Mouse (Mus musculus) spleen, adult 2 months (tissue): ENCODE data around the gene Tmem234. TPM values are rescaled to one million over a fixed set of nuclear protein-coding genes. Genes with fewer than 3 reads are reported as not detected.
A peak's percentile ranks its signal among the peaks of the same experiment; 100 is the strongest.

ENCODE experiments used
- DNase-seq, 2 experiments: peaks; one replicate each; pipeline versions ENCODE4 v3.0.0 to v3.0.0-alpha.2; 2012 to 2021; ENCODE audit warnings: low spot score in 2 of 2, low read depth in 1 of 2
- H3K27ac ChIP-seq: fragments of 200-500 bp; 2 replicates; pipeline ENCODE4 v1.5.1; 2012; ENCODE audit warnings: low read length, inconsistent platforms; ENCODE audit not compliant: insufficient read depth
- H3K27me3 ChIP-seq: fragments of 200-500 bp; 2 replicates; pipeline ENCODE4 v1.6.1; 2012; ENCODE audit warnings: mild to moderate bottlenecking, moderate library complexity, low read length, inconsistent platforms; ENCODE audit not compliant: control insufficient read depth, insufficient read depth
- H3K36me3 ChIP-seq: fragments of 200-500 bp; 2 replicates; pipeline ENCODE4 v1.6.1; 2012; ENCODE audit warnings: mild to moderate bottlenecking, low read length, inconsistent platforms; ENCODE audit not compliant: control insufficient read depth, insufficient read depth
- H3K4me1 ChIP-seq: fragments of 200-500 bp; 2 replicates; pipeline ENCODE4 v1.6.1; 2011; ENCODE audit warnings: inconsistent platforms; ENCODE audit not compliant: control insufficient read depth, insufficient read depth, insufficient read length
- H3K4me3 ChIP-seq: fragments of 200-500 bp; 2 replicates; pipeline ENCODE4 v1.5.1; 2011; ENCODE audit warnings: mild to moderate bottlenecking, inconsistent platforms; ENCODE audit not compliant: insufficient read depth, insufficient read length; ENCODE audit errors: extremely low read depth
- CTCF ChIP-seq: fragments of 200-500 bp; IDR thresholded peaks from 2 replicates; pipeline ENCODE4 v1.5.1; 2011; ENCODE audit warnings: mild to moderate bottlenecking, inconsistent platforms; ENCODE audit not compliant: insufficient read depth, insufficient read length, insufficient replicate concordance; ENCODE audit errors: extremely low read depth
- POLR2A ChIP-seq: fragments of 200-500 bp; IDR thresholded peaks from 2 replicates; pipeline ENCODE4 v1.6.1; 2011; ENCODE audit warnings: low read depth, low read length, inconsistent platforms
- WGBS: fragments of 180-500 bp; shearing (Covaris S2); methylation state at CpG from one replicate; pipeline ENCODE4 v1.1.7; 2018; 5-methylcytosine and 5-hydroxymethylcytosine counted together
- polyA plus RNA-seq: library from polyadenylated mRNA; depleted of rRNA; stranded (reverse); fragments of >200 nt; gene quantifications from 2 replicates; pipeline ENCODE4 v1.2.3, GENCODE M21; 2012

The Tmem234 gene
- polyA plus RNA-seq, 1 experiment, result 119 TPM

- no peak for DNase-seq
- no peak for TF ChIP-seq CTCF
- TF ChIP-seq POLR2A, result no peak
- Histone ChIP-seq H3K27ac (peak overlapping the region; percentile 88), H3K4me3 (peak overlapping the region; percentile 58), H3K36me3 (no peaks in the 10 kb centered on the region), H3K4me1 (peaks cover 21% of the 10 kb centered on the region; the same call in 1 of the 2 replicates), H3K27me3 (no peaks in the 10 kb centered on the region)
- WGBS, result 66% methylated on average over 13 of the region's 13 CpGs
Measured at GRCm38 (mm10) chr4:129572236-129573092, 28.0 kb upstream of the Tmem234 start.

GRCm38 (mm10) chr4:129573093-129573370, 27.4 kb upstream of the Tmem234 start:
- Histone ChIP-seq H3K27me3 (no peaks in the 10 kb centered on the region), H3K4me1 (peaks cover 21% of the 10 kb centered on the region; the same call in 1 of the 2 replicates), H3K4me3 (peak overlapping the region; percentile 58), H3K36me3 (no peaks in the 10 kb centered on the region), H3K27ac (peak overlapping the region; percentile 88)
- no peak for TF ChIP-seq POLR2A
- TF ChIP-seq CTCF, result no peak
- 89% methylated on average over 4 of the region's 4 CpGs for WGBS
- DNase-seq, result no peak

- peak within 1 kb of the TSS; percentile 88 for H3K27ac ChIP-seq
- WGBS, result 17% methylated on average over 8 of the region's 8 CpGs
- H3K4me3 ChIP-seq, result peak within 1 kb of the TSS; percentile 58
- peak; percentile 32; the same call in 1 of the 2 replicates for TF ChIP-seq POLR2A
- no peak for TF ChIP-seq CTCF
- no peaks in the 10 kb centered on the region for H3K27me3 ChIP-seq
- H3K4me1 ChIP-seq, result peaks cover 21% of the 10 kb centered on the region; the same call in 1 of the 2 replicates
- DNase-seq, result peak; percentile 52 to 63
- H3K36me3 ChIP-seq, result no peaks in the 10 kb centered on the region
Measured at GRCm38 (mm10) chr4:129573430-129573829, 27.0 kb upstream of the Tmem234 start, which contains the start of gene Lck. TSS of gene Lck (minus strand) at chr4:129573641.

- 4% methylated on average over 7 of the region's 8 CpGs for WGBS
- Histone ChIP-seq H3K27me3 (no peaks in the 10 kb centered on the region), H3K36me3 (no peaks in the 10 kb centered on the region), H3K4me1 (peaks cover 25% of the 10 kb centered on the region; the same call in 1 of the 2 replicates), H3K27ac (peak overlapping the region; percentile 98), H3K4me3 (peak overlapping the region; percentile 34)
- TF ChIP-seq CTCF (no peak), POLR2A (peak; percentile 12)
- DNase-seq, result peak; percentile 89 to 95
Measured at GRCm38 (mm10) chr4:129575171-129575844, 25.2 kb upstream of the Tmem234 start.

DNA sequence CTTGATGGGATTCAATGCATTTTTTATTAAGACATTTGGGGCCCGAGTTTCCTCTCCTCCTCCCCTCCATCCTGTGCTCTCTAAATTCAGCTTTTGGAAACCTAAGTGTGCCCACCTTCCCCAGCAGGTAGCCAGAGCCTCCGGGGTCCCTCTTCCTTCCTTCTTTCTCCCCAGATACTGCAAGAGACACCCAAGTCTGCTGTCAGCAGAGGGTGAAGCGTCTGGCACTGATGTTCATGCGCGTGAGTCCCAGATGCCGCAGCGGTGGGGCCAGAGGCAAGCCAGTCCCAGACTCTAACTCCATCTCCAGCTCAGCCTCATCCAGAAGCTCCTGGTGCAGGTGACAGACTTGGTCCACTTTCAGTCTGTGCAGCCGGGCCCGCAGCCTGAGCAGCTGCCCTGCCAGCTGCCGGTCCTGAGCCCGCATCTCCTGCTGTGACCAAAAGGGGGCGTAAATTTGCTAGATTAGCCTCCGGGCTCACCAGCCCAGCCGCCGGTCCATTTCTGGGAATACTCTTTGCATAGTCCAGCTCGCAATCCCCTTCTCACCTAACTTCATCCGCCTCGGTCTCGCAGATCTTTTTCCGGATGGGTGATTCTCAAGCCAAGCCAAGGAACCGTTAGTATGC, 23.5 kb upstream of the Tmem234 start:
- Histone ChIP-seq H3K4me3 (peak overlapping the region; percentile 29), H3K4me1 (peaks cover 26% of the 10 kb centered on the region; the same call in 1 of the 2 replicates), H3K27me3 (no peaks in the 10 kb centered on the region), H3K27ac (peak overlapping the region; percentile 35), H3K36me3 (no peaks in the 10 kb centered on the region)
- TF ChIP-seq POLR2A (no peak), CTCF (peak; percentile 63)
- peak in 1 of 2 experiments; percentile 79 for DNase-seq
- 22% methylated on average over 21 of the region's 21 CpGs for WGBS

DNA sequence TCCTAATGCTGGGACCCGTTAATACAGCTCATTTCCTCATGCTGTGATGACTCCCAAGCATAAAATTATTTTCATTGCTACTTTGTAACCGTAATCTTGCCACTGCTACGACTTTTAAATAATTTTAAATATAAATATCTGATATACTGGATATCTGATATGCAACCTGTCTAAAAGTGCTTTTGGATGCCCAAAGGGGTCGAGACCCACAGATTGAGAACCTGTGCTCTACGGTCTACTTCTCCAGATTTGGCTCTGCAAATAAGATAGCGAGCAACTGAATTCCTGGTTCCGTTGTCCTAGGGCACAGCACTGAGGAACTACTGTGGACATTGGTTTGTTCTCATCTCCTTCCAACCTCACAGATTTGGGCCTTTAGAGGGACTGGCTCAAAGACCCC, 22.8 kb upstream of the Tmem234 start:
- H3K27ac ChIP-seq, result no peak overlapping the region
- no peak overlapping the region for H3K4me3 ChIP-seq
- DNase-seq, result no peak
- peaks cover 26% of the 10 kb centered on the region; the same call in 1 of the 2 replicates for H3K4me1 ChIP-seq
- H3K36me3 ChIP-seq, result no peaks in the 10 kb centered on the region
- TF ChIP-seq CTCF (no peak), POLR2A (no peak)
- WGBS, result 82% methylated on average over 7 of the region's 7 CpGs
- no peaks in the 10 kb centered on the region for H3K27me3 ChIP-seq
